Mouse (Mus musculus) lung, postnatal 36 days (tissue): ENCODE measurements around the gene Gpr108.

Experiments used
- DNase-seq: peaks from one replicate; pipeline ENCODE4 v3.0.0; 2022; ENCODE audit warnings: mixed read lengths

Gpr108 gene

GRCm38 (mm10) chr17:57243650-57244370 lies 4.4 kb downstream of the Gpr108 start:
- no peak for DNase-seq

GRCm38 (mm10) chr17:57237181-57237580 lies 11.1 kb downstream of the Gpr108 start:
- DNase-seq, result no peak

GRCm38 (mm10) chr17:57235803-57236202 lies 12.4 kb downstream of the Gpr108 start:
- no peak for DNase-seq

GRCm38 (mm10) chr17:57234254-57234928 lies 13.9 kb downstream of the Gpr108 start:
- DNase-seq, result no peak

- DNase-seq, result no peak
These were observed 15.2 kb downstream of the Gpr108 start for GRCm38 (mm10) chr17:57233038-57233437.

- no peak for DNase-seq
These were observed 16.0 kb downstream of the Gpr108 start for GRCm38 (mm10) chr17:57232200-57232599.

GRCm38 (mm10) chr17:57231321-57231771 lies 16.9 kb downstream of the Gpr108 start:
- peak; percentile 51 for DNase-seq

- peak; percentile 71 for DNase-seq
These were observed 17.5 kb downstream of the Gpr108 start for GRCm38 (mm10) chr17:57230728-57231125.

GRCm38 (mm10) chr17:57229851-57230727 lies 18.2 kb downstream of the Gpr108 start:
- DNase-seq, result no peak

GRCm38 (mm10) chr17:57228873-57229272 lies 19.4 kb downstream of the Gpr108 start:
- no peak for DNase-seq

GRCm38 (mm10) chr17:57228014-57228413 lies 20.2 kb downstream of the Gpr108 start, which contains the start of gene C3:
Gene C3, minus strand, starts transcription at chr17:57228136.
- peak; percentile 86 for DNase-seq

- DNase-seq, result no peak
These were observed 20.8 kb downstream of the Gpr108 start for GRCm38 (mm10) chr17:57227468-57227867.

GRCm38 (mm10) chr17:57223313-57223712 lies 24.9 kb downstream of the Gpr108 start:
- DNase-seq, result no peak

- DNase-seq, result no peak
These were observed 26.3 kb downstream of the Gpr108 start for GRCm38 (mm10) chr17:57221911-57222310.

- peak; percentile 71 for DNase-seq
These were observed 28.4 kb downstream of the Gpr108 start for GRCm38 (mm10) chr17:57219884-57220207.

- peak; percentile 86 for DNase-seq
These were observed 28.9 kb downstream of the Gpr108 start for GRCm38 (mm10) chr17:57219167-57219883.

- no peak for DNase-seq
These were observed 29.8 kb downstream of the Gpr108 start for GRCm38 (mm10) chr17:57218335-57218900.

GRCm38 (mm10) chr17:57214676-57215387 lies 33.4 kb downstream of the Gpr108 start:
- DNase-seq, result no peak

- DNase-seq, result no peak
These were observed 36.7 kb downstream of the Gpr108 start for GRCm38 (mm10) chr17:57211501-57211900.

GRCm38 (mm10) chr17:57209330-57209729 lies 38.9 kb downstream of the Gpr108 start:
- no peak for DNase-seq

GRCm38 (mm10) chr17:57207938-57208337 lies 40.3 kb downstream of the Gpr108 start:
- DNase-seq, result no peak
